Mouse (Mus musculus): ENCODE measurements at regions not wholly inside any gene's neighbourhood (a gene's known extent, or its start where the extent isn't known, plus 50 kb on each side); places are given as distances from the start of the nearest gene placed in this dataset.

GRCm38 (mm10) chr5:60599460-60600299 lies 1208.9 kb upstream of the G6pd2 start:
- WGBS: 44% methylated on average over 5 of the region's 5 CpGs
- Histone ChIP-seq H3K27ac (ENCODE audit: low read depth, low read length) (no peak overlapping the region), H3K4me3 (ENCODE audit: low read depth, low read length) (no peak overlapping the region), H3K27me3 (ENCODE audit: control insufficient read depth, insufficient read depth, low read length) (no peaks in the 10 kb centered on the region), H3K36me3 (ENCODE audit: control insufficient read depth, insufficient read depth, low read length) (no peaks in the 10 kb centered on the region), H3K4me1 (ENCODE audit: control insufficient read depth, insufficient read depth, low read length) (no peaks in the 10 kb centered on the region), H3K9me3 (ENCODE audit: control insufficient read depth, low read length) (no peaks in the 10 kb centered on the region), H3K4me2 (ENCODE audit: low read depth, low read length) (no peak overlapping the region), H3K9ac (replicated peaks; ENCODE audit: low read depth, low read length) (no peak overlapping the region)
- peak; percentile 89 for ATAC-seq (ENCODE audit: low read depth)

- no peaks in the 10 kb centered on the region for H3K36me3 ChIP-seq (ENCODE audit: control insufficient read depth, insufficient read depth, low read length)
- H3K9me3 ChIP-seq (ENCODE audit: control insufficient read depth, low read length): no peaks in the 10 kb centered on the region
- H3K27ac ChIP-seq (ENCODE audit: low read depth, low read length): no peak overlapping the region
- no peak overlapping the region for H3K9ac ChIP-seq (replicated peaks; ENCODE audit: low read depth, low read length)
- H3K4me2 ChIP-seq (ENCODE audit: low read depth, low read length): no peak overlapping the region
- WGBS: 50% methylated on average over 5 of the region's 5 CpGs
- no peak overlapping the region for H3K4me3 ChIP-seq (ENCODE audit: low read depth, low read length)
- no peaks in the 10 kb centered on the region for H3K4me1 ChIP-seq (ENCODE audit: control insufficient read depth, insufficient read depth, low read length)
- H3K27me3 ChIP-seq (ENCODE audit: control insufficient read depth, insufficient read depth, low read length): no peaks in the 10 kb centered on the region
- peak; percentile 65 for ATAC-seq (ENCODE audit: low read depth)
Observed at GRCm38 (mm10) chr5:60600300-60600648, 1208.3 kb upstream of the G6pd2 start.

GRCm38 (mm10) chr5:60608943-60609614 lies 1199.5 kb upstream of the G6pd2 start:
- no peak overlapping the region for H3K9ac ChIP-seq (replicated peaks; ENCODE audit: low read depth, low read length)
- 27% methylated on average over 4 of the region's 4 CpGs for WGBS
- no peaks in the 10 kb centered on the region for H3K27me3 ChIP-seq (ENCODE audit: control insufficient read depth, insufficient read depth, low read length)
- no peaks in the 10 kb centered on the region for H3K9me3 ChIP-seq (ENCODE audit: control insufficient read depth, low read length)
- H3K4me2 ChIP-seq (ENCODE audit: low read depth, low read length): no peak overlapping the region
- H3K27ac ChIP-seq (ENCODE audit: low read depth, low read length): peak overlapping the region; percentile 29; the same call in 1 of the 2 replicates
- no peak overlapping the region for H3K4me3 ChIP-seq (ENCODE audit: low read depth, low read length)
- no peak for ATAC-seq (ENCODE audit: low read depth)
- no peaks in the 10 kb centered on the region for H3K4me1 ChIP-seq (ENCODE audit: control insufficient read depth, insufficient read depth, low read length)
- H3K36me3 ChIP-seq (ENCODE audit: control insufficient read depth, insufficient read depth, low read length): no peaks in the 10 kb centered on the region
